Mouse (Mus musculus) G1E (cell line): ENCODE measurements at regions not wholly inside any gene's neighbourhood (a gene's known extent, or its start where the extent isn't known, plus 50 kb on each side); places are given as distances from the start of the nearest gene placed in this dataset.

Experiments
- ATAC-seq: 2 replicates; pipeline ENCODE4 v1.8.0; 2016; ENCODE audit warnings: mild to moderate bottlenecking; ENCODE audit not compliant: insufficient number of reproducible peaks, poor library complexity, low FRiP score, severe bottlenecking; ENCODE audit errors: extremely low read depth
- DNase-seq: peaks from one replicate; pipeline ENCODE4 v3.0.0; 2012; ENCODE audit warnings: low spot score
- H3K27me3 ChIP-seq: 2 replicates; pipeline ENCODE4 v1.6.1; 2012; ENCODE audit warnings: mild to moderate bottlenecking, low read length, inconsistent platforms; ENCODE audit not compliant: insufficient read depth
- H3K36me3 ChIP-seq: replicated peaks from 2 replicates; pipeline ENCODE3; 2012; ENCODE audit warnings: mild to moderate bottlenecking, inconsistent platforms
- H3K4me1 ChIP-seq: 2 replicates; pipeline ENCODE4 v1.6.1; 2012; ENCODE audit warnings: low read depth, low read length, inconsistent platforms, mixed read lengths; ENCODE audit not compliant: insufficient read depth
- H3K4me3 ChIP-seq: 2 replicates; pipeline ENCODE4 v1.5.1; 2012; ENCODE audit warnings: low read depth, mild to moderate bottlenecking, inconsistent platforms, low read length, moderate library complexity, mixed read lengths
- H3K9me3 ChIP-seq: replicated peaks from 2 replicates; pipeline ENCODE4 v1.6.1; 2012; ENCODE audit warnings: inconsistent platforms
- CTCF ChIP-seq: IDR thresholded peaks from 2 replicates; pipeline ENCODE4 v1.5.1; 2012; ENCODE audit warnings: low read depth, low read length, inconsistent platforms, mixed read lengths
- GATA1 ChIP-seq: IDR thresholded peaks from 2 replicates; pipeline ENCODE4 v1.6.1; 2012; ENCODE audit warnings: borderline replicate concordance, low read length, inconsistent platforms, mixed read lengths
- GATA2 ChIP-seq: IDR thresholded peaks from 2 replicates; pipeline ENCODE4 v1.6.1; 2012; ENCODE audit warnings: low read depth, low read length, inconsistent platforms, borderline replicate concordance
- POLR2AphosphoS5 ChIP-seq: IDR thresholded peaks from 2 replicates; pipeline ENCODE4 v1.6.1; 2012; ENCODE audit warnings: low read depth, low read length, inconsistent platforms; ENCODE audit not compliant: insufficient replicate concordance
- TAL1 ChIP-seq: conservative IDR thresholded peaks from 2 replicates; pipeline ENCODE4 v1.6.1; 2012; ENCODE audit warnings: low read depth, low read length, inconsistent platforms, mixed read lengths

- no peak overlapping the region for H3K4me3 ChIP-seq
- no peak for TF ChIP-seq TAL1
- TF ChIP-seq POLR2AphosphoS5, result no peak
- TF ChIP-seq GATA1, result no peak
- TF ChIP-seq CTCF, result no peak
- TF ChIP-seq GATA2, result no peak
- H3K4me1 ChIP-seq, result no peaks in the 10 kb centered on the region
- ATAC-seq (no peak), DNase-seq (no peak)
- H3K27me3 ChIP-seq, result no peaks in the 10 kb centered on the region
- H3K9me3 ChIP-seq, result peaks cover 52% of the 10 kb centered on the region
- no peaks in the 10 kb centered on the region for H3K36me3 ChIP-seq
These were observed 413.6 kb downstream of the Glrx3 start for GRCm38 (mm10) chr7:137851061-137851460.

GRCm38 (mm10) chr7:137859681-137860080 is 422.3 kb downstream of the Glrx3 start:
- Histone ChIP-seq H3K9me3 (peaks cover 71% of the 10 kb centered on the region), H3K36me3 (no peaks in the 10 kb centered on the region), H3K4me1 (no peaks in the 10 kb centered on the region), H3K27me3 (no peaks in the 10 kb centered on the region; the same call in 1 of the 2 replicates), H3K4me3 (no peak overlapping the region)
- ATAC-seq (no peak), DNase-seq (no peak)
- TF ChIP-seq CTCF (no peak), GATA2 (no peak), POLR2AphosphoS5 (no peak), TAL1 (no peak), GATA1 (no peak)

GRCm38 (mm10) chr7:137860520-137860919 is 423.1 kb downstream of the Glrx3 start:
- no peaks in the 10 kb centered on the region; the same call in 1 of the 2 replicates for H3K27me3 ChIP-seq
- H3K9me3 ChIP-seq, result peaks cover 77% of the 10 kb centered on the region
- no peak for TF ChIP-seq GATA2
- TF ChIP-seq CTCF, result no peak
- TF ChIP-seq TAL1, result no peak
- no peak for TF ChIP-seq POLR2AphosphoS5
- no peak for TF ChIP-seq GATA1
- H3K36me3 ChIP-seq, result no peaks in the 10 kb centered on the region
- H3K4me3 ChIP-seq, result no peak overlapping the region
- ATAC-seq (no peak), DNase-seq (no peak)
- no peaks in the 10 kb centered on the region for H3K4me1 ChIP-seq

GRCm38 (mm10) chr7:137864912-137865311 is 427.5 kb downstream of the Glrx3 start:
- no peaks in the 10 kb centered on the region for H3K4me1 ChIP-seq
- no peaks in the 10 kb centered on the region for H3K27me3 ChIP-seq
- TF ChIP-seq GATA2 (no peak), GATA1 (no peak), TAL1 (no peak), POLR2AphosphoS5 (no peak), CTCF (no peak)
- DNase-seq (no peak), ATAC-seq (no peak)
- H3K36me3 ChIP-seq, result no peaks in the 10 kb centered on the region
- peaks cover 80% of the 10 kb centered on the region for H3K9me3 ChIP-seq
- no peak overlapping the region for H3K4me3 ChIP-seq

- TF ChIP-seq GATA1, result no peak
- no peak for TF ChIP-seq POLR2AphosphoS5
- no peak for TF ChIP-seq TAL1
- no peak for TF ChIP-seq GATA2
- no peak for TF ChIP-seq CTCF
These were observed 428.0 kb downstream of the Glrx3 start for GRCm38 (mm10) chr7:137865457-137865856.

GRCm38 (mm10) chr7:137866880-137867279 is 429.5 kb downstream of the Glrx3 start:
- ATAC-seq (no peak), DNase-seq (no peak)
- no peaks in the 10 kb centered on the region for H3K27me3 ChIP-seq
- H3K4me3 ChIP-seq, result no peak overlapping the region
- no peak for TF ChIP-seq GATA1
- no peak for TF ChIP-seq TAL1
- no peak for TF ChIP-seq GATA2
- no peak for TF ChIP-seq CTCF
- TF ChIP-seq POLR2AphosphoS5, result no peak
- no peaks in the 10 kb centered on the region for H3K36me3 ChIP-seq
- H3K4me1 ChIP-seq, result no peaks in the 10 kb centered on the region
- H3K9me3 ChIP-seq, result peaks cover 75% of the 10 kb centered on the region

More at GRCm38 (mm10) chr7:137865457-137865856, 428.0 kb downstream of the Glrx3 start:
- DNase-seq, result no peak
- Histone ChIP-seq H3K4me3 (no peak overlapping the region), H3K27me3 (no peaks in the 10 kb centered on the region), H3K9me3 (peaks cover 81% of the 10 kb centered on the region), H3K36me3 (no peaks in the 10 kb centered on the region), H3K4me1 (no peaks in the 10 kb centered on the region)
- ATAC-seq, result no peak

GRCm38 (mm10) chr7:137868501-137868900 is 431.1 kb downstream of the Glrx3 start:
- H3K4me3 ChIP-seq, result no peak overlapping the region
- no peaks in the 10 kb centered on the region for H3K27me3 ChIP-seq
- DNase-seq, result no peak

More at GRCm38 (mm10) chr7:137868501-137868900, 431.1 kb downstream of the Glrx3 start:
- Histone ChIP-seq H3K4me1 (no peaks in the 10 kb centered on the region), H3K9me3 (peaks cover 70% of the 10 kb centered on the region), H3K36me3 (no peaks in the 10 kb centered on the region)
- TF ChIP-seq GATA2 (no peak), GATA1 (no peak), CTCF (no peak)
- no peak for ATAC-seq
